Mouse (Mus musculus): ENCODE results near the gene Clrn3.
"Not testable (repeated sequence)": the region's sequence is repeated elsewhere in the genome, so short reads cannot be mapped to it uniquely, and the experiment has no call there.

Clrn3 gene

DNA sequence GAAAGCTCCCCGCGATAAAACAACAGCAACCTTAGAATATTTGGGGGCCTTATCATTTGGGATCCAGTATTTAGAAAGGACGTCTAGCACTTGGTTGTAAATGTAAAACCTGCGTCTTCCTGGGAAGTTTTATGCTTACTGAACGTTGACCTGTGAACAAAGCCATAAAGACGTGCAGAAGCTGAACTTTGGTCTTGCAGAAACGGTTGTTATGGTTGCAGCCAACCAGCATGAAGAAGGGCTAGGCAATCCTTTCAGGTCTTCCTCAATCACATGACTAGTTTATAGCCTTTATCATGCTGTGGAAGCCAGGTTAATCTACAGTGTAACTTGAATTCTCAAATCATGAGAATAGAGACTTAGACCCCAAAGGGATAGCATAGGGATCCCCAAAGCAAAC is at the start of gene Clrn3:
Gene Clrn3, minus strand, starts transcription at position 140 of the 400 bp plus-strand sequence.
- DNase-seq (ENCODE audit: low read depth) = no peak

DNA sequence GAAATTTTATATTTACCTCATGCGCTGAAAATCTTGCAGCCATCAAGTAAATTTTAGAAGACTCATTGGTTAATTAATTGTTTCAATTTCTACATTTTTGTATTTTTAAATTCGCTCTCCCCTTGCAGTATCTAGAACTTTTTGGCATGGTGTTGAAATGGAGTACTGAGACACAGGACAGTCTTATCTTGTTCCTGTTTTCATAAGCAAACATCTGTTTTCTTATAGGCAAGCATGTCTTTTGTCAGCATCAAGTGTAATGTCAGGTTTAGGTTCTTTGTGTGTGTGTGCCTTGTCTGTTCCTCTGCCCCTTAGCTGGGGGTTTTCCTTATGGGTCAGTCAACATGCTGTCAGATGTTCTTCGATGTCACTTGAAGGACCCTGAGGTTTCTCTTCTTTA is 47.9 kb upstream of the Clrn3 start:
- no peak for DNase-seq (ENCODE audit: low read depth)

DNA sequence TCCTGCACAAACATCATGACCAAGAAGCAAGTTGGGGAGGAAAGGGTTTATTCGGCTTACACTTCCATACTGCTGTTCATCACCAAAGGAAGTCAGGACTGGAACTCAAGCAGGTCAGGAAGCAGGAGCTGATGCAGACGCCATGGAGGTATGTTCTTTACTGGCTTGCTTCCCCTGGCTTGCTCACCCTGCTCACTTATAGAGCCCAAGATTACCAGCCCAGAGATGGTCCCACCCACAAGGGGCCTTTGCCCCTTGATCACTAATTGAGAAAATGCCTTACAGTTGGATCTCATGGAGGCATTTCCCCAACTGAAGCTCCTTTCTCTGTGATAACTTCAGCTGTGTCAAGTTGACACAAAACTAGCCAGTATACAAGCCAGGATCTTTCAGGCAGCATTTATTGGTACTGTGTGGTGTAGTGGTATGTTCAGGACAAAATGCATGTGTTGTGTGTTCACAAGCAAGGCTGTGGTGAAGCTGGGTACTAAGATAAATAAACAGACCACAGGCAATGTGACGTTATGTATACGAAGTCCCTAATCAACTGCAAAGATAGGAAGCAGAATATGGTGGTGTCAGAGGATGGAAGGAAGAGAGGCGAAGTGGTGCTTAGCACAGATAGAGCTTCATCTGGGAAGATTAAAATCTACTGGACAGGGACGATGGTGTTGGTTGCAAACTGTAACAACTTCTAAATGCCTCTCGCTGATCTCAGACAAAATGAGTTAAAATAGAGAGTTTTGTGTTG is 47.0 kb upstream of the Clrn3 start:
- not testable (repeated sequence) for DNase-seq (ENCODE audit: low read depth)

DNA sequence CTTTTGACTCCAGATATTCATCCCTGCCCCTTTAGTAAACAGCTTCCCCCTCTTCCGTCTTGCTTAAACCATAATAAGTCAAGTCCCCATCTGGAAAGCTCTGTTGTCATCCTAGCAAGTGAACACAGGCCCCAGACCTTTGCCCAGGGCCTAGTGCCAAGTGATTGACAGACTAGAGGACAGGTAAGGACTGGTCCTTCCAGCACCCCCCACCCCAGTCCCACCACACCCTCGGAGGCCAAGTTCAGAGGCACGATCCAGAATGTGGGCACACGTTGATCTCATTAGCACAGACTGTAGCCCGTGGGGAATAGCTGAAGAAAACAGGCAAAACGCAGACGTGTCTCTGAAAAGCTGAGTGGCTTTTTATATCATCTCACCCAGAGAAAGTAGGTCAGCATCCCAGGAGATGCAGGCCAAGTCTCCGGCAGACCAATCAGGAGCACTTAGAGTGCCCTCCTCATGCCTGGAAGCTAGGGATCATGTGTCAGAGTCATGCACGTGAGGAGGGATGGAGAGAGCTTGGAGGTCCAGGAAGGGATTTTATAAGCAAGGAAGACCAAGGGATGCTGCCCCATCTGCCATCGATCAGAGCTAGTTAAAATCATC is 43.6 kb upstream of the Clrn3 start:
- DNase-seq (ENCODE audit: low read depth) = no peak

DNA sequence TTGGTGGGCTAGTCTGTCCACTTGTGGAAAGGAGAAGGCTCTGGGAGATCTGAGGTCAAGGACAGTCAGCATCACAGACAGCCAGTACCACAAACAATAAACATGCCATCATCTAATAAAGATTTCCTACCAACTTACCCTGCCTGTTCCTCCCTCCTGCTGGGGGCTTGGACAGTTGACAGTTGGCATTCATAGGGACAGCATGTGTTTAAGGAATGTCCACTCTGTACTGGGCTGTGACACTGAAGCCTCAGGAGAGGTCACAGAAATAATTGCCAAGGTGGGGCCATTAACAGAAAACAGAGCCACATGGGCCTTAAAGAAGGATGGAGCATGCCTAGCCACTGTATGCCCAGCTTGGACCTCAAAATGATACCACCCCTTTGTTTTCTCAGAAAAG is 42.9 kb upstream of the Clrn3 start:
- no peak for DNase-seq (ENCODE audit: low read depth)

DNA sequence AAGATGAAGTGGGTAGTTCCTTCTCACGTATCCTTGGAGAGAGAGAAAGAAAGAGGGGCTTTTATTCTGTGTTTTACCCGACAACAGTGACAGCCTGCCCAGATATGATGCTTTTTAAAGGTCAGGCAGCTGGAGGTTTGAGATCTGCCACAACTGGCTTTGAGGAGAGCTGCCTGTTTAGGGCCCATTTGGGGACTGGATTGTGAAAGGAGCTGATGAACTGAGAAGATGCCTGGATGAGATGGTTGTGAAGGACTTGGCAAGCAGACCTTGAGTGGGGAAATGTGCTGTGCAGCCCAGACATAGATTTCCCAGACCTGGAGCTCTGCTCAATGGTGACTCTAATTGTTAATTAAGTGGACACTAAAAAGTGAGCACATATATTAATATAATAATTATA is 40.1 kb upstream of the Clrn3 start:
- no peak for DNase-seq (ENCODE audit: low read depth)

DNA sequence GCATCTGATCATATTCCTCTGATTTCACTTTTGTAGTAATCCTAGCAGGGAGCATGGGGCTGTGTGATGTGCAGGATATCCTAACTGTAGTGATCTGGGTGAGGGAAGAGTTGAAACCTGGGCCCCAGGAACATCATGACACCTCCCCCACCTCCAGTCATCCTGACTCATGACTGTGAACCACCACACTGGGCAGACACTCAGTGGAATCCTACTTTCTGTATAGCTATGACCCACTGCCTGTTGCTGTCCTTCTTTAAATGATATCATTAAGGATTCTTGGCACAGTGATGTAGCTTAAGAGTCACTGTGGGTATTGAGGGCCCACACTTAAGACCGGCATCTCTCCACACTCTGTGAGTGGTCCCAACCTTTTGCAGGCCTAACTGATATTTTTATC is 39.1 kb upstream of the Clrn3 start:
- DNase-seq (ENCODE audit: low read depth) = no peak

DNA sequence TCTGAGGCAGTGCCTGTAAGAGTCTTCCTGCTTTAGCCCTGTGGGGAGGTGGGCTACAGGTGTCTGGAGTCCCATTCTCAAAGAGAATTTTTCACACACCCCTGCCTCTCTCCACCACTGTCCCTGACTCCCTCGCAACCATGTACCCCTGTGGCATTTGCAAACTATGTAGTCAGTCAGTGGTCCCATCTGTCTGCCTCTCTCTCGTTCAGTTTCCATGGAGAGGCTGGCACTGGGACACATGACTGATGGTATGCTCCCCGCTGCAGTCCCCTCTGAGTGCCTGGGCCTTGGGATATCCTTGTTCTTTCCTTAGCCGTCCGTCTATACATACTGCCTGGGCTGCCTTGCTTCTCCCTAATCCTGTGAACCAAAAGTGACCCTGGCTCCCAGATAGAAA is 37.6 kb upstream of the Clrn3 start:
- no peak for DNase-seq (ENCODE audit: low read depth)

DNA sequence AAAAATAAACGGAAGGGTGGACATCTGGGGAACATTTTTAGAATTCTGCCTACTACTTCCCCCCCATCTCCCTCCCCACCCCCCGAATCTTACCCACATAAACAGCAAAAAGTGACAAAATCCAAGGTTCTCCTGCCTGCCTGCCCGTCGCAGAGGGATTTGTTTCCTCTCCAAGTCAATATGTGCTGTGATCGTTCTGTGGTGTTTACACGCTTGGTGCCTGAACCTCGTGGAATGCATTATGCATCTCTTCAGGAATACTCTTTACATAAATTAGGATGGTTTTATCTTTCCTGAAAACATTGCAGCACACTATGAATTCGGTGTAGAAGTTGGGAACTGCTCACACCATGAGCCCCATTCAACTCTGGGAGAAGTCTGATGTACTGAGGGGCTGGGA is 35.6 kb upstream of the Clrn3 start:
- DNase-seq (ENCODE audit: low read depth) = no peak

DNA sequence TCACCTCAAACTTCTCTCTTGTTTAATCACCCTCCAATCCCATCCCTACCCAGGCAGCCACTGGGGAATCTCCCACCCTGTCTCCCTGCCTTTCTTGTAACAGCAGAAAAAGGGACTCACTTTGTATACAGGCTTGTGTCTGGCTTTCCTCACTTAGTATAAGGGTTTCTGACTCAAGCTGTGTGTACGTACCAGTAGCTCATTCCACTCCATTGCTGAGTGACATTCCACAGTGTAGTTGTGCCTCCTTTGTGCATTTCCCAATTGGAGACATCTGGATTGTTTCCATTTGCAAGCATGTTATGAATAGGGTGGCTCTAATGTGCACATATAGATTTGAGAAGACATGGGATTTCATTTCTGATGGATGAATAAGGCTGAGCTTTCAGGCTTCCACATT is 31.8 kb upstream of the Clrn3 start:
- no peak for DNase-seq (ENCODE audit: low read depth)

DNA sequence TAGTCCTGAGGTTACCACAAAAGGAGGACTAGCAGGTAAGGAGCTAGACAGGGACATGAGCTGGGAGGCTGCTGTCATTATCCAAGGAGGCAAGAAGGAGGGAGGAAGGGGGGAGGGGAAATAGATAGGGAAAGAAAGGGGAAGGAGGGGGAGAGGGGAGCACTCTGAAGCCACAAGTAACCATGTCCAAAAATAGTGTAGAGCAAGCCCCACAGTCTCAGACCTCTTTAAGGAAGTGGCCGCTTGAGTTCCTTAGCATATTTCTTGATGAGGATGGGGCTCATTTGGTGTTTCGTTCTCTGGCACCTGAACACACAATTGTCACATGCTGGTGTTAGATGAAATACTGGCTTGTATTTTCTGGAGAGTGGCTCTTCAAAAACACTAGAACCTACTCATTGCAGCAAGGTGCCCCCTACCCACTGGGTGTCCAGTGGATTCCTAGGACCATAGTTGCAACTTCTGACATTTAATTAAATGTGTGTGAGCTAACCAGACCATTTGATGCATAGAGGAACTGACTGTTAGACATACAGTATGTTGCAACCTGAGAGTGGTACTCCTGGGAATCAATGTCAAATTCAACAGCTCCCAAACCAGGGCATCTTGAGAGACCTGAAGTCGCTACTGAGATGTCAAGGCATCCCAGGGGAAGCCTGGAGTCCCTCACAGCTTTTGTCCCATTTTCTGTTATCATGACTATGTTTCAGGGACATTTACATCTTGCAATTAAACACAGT is 28.4 kb upstream of the Clrn3 start:
- no peak for DNase-seq (ENCODE audit: low read depth)

DNA sequence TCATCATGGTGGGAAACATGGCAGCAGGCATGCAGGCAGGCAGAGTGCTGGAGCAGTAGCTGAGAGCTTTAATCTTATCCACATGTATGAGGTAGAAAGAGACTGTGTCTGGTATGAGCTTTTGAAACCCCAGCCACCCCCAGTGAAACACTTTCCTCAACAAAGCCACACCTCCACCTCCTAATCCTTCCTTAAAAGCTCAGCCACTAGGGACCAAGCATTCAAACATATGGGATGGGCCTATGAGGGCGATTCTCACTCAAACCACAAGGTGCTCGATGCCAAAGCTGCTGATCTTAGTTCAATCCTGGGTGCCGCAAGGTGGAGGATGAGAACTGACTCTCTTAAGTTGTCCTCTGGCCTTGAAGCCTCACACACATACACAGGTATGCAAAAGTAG is 25.1 kb upstream of the Clrn3 start:
- no peak for DNase-seq (ENCODE audit: low read depth)

DNA sequence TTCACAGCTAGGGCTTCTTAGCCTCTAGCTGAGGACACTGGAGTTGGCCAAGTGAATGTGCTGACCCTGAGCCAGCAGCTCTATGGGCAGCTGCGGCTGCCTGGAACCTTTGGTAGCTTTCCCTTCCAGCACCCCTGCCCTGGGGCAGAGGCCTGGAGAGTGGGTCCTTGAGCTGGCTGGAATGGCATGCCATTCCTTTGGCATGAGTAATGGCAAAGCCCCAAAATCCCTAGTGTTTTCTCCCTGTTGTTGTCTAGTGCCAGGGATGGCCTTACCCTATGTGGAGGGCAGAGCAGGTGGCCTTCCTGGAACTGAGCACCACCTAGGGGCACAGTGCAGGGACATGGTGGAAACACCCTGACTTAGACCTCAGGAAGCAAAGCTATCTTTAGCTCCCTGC is 23.1 kb upstream of the Clrn3 start:
- DNase-seq (ENCODE audit: low read depth) = no peak

DNA sequence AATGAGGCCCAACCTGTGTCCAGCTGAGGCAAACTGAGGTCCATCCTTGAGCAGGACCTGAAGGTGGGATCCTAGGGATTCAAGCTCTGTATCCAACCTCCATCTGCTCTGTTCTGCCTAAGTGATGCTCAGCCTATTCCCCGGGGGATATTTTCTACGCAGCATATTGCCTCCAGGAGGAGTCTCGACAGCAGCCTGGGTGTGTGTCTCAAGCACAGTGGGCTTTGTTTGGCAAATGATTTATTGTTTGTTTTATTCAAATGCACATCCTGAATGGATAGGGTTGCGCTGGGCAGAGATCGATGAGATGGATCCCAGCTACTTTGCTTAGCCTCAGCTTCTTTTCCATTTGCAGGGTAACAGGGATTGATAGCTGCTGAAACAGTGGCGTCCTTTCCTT is 20.0 kb upstream of the Clrn3 start:
- no peak for DNase-seq (ENCODE audit: low read depth)

DNA sequence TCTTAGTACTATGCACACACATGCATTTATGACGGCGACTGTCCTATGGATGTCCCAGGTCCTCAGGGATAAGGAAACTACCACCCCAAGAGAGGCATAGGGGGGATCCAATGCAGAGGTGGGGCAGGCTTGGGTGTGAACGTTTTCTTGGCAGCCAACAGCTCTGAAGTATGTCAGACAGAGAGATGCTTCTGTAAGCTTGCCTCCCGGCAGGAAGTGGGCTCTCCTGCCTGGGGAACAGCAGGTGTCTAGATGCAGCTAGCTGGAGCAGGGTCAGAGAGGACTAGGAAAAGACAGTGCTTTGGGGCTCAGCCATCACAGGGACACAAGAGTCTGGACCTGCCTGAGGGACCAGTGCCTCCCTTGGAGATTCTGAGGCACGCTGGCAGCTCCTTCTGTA is 18.1 kb upstream of the Clrn3 start:
- DNase-seq (ENCODE audit: low read depth) = no peak

DNA sequence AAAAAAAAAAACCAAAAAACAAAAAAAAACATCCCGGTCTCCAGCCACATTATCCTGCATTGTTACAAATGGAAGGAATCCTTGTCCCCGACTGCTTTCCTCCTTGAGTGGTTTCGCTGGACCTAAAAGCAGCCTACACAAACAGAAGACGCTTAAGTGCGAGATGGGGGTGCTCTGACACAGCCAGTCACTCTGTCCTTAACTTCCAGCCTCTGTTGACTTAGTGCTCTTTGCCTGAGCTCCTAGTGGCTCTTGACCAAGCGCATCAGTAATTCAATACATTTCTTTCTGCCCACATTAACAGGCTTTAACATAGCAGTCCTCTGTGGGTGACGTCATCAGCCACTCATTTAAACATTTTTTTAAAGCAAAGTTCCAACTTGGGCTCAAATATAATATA is 17.5 kb upstream of the Clrn3 start:
- DNase-seq (ENCODE audit: low read depth) = no peak

DNA sequence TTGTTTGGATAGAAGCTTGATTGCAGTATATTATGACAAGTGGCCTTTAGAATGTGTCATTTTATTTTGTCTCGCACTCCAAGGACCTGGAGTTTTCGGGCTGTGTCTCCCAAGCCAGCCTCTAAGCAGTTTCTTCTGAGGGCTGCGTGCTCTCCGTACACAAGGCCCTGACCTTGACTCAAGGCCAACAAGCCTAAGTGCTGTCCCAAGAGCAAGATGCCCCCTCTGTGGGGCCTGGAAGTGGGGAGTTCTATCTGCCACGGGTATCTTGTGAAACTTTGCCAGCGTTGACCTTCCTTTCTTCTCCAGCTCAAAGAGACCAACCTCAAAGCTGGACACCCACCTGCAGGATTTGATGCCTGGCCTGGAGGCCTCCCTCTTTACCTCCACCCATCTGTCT is 15.9 kb upstream of the Clrn3 start:
- no peak for DNase-seq (ENCODE audit: low read depth)

DNA sequence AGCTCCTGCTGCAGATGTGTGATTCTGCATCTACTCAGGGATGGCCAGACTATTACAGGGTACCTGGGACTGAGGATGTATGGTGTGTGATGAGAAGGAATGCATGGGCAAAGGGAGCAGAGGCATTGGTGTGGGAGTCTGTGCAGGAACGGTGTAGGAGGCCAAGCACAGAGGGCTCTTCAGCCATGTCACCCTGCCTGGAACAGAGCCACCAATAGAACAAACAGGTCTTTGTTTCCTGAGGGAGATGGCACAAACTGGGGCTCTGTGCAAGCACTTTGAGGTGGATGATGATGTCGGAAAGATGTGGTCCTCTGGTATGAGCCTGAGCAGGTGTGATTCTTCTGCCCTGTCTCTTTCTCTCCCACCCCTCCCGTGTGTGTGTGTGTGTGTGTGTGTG is 14.6 kb upstream of the Clrn3 start:
- DNase-seq (ENCODE audit: low read depth) = peak; percentile 41

DNA sequence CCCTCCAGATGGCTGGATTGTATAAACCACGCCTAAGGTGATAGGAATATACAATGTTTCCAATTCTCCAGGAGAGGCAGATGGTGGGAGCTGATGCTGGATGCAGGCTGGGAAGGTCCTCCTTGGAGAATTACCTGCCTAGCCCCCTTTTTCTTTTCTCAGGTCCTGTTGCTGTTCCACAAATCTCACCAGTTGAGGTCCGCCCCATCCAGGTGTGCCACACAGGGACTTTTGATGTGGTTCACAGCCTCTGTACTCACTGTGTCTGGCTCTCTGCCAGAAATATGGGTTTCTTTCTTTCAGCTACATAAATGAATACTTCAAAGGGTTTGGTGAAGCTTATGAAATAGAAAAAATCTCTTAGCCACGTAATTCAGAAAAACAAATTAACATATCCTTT is 13.8 kb upstream of the Clrn3 start:
- peak; percentile 96 for DNase-seq (ENCODE audit: low read depth)

DNA sequence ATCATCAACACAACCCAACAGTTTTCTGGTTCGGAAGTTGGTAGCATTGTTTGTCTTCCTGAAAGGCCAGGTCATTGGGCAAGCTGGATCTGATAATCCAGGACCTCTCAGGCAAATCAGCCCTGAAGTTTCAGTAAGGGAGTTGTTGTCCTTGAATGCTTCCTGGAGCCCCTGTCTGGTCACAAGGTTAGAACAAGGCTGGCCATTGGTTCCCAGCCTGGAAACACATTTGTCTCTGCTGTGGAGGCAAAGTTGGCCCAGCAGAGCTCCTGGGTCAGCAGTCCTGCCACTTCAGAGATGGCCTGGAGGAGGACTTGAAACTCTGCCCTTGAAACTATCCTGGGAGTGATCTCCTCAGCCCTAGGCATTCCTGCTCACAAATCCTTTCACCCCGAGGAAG is 11.0 kb upstream of the Clrn3 start:
- no peak for DNase-seq (ENCODE audit: low read depth)

DNA sequence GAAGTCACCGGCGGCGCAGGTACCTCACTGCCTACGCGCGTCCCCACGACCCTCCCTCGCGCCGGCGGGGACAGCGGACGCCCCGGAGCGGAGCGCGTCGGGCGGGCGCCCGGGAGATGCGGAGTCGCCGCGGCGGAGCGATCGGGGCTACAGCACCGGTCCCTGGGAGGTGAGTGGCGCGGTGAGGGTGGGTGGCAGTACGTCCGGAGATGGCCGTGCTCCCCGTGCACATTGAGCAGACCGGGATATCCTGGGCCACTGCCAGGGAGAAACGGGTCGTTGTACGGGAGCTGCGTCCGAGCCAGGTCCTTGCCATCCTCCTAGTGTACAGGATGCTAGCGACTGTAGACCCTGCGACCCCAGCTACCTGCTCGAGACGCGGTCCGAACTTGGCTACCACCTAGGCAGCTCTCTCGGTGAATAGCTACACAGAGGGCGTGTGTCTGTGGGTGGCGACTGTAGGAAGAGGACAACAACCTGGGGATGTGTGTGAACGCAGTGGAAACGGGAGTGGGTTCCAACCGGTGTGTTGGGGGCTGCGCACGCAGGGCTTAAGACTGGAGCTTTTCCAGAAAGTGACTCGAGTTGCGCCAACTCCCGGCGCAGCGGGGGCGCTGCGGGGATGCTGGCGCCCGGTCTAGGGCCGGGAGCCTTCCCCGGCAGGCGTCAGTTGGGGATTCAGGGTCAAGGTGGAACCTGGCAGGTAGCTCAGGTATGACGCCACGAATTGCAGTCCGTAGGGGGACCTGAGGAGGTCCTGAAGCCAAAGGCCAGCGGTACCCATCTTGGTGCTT is 9.7 kb upstream of the Clrn3 start:
- peak; percentile 41 for DNase-seq (ENCODE audit: low read depth)

DNA sequence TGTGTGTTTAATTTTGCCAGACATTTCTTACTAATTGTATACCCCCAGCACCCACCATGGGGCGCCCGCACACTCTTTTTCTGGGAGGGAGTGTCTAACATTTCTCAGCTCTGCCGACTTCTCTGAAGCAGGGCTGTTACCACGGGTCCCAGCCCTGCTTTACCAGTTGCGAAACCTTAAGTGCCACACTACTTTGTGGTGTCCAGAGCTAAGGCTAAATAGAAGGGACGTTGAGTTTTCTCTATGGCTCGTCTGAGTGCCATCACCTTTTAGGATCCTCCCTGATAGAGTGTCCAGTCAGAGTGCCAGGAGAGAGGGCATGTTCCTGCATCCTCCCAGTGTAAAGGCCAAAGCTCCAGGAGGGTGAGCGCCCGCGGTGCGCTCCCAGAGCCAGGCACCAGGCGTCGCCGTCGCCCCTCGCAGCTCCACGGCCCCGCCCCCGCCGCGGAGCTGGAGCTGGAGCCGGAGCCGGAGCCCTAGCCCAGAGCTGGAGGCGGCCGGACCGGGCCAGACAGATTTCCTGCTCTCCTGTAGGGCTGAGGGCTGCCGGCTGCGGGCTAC is 9.0 kb upstream of the Clrn3 start, which contains the start of gene Ptpre:
Gene Ptpre, plus strand, starts transcription at position 141 of the 561 bp plus-strand sequence.
- DNase-seq (ENCODE audit: low read depth) = peak; percentile 83

Data from naive thymus-derived CD4-positive, alpha-beta T cell, adult 2 months (primary cell).